Mouse (Mus musculus) bone marrow macrophage, adult 2 months (primary cell): ENCODE data around the gene Clnk.

Source experiments
- CTCF ChIP-seq: IDR thresholded peaks from 2 replicates; pipeline ENCODE4 v1.5.1; 2012; ENCODE audit warnings: low read depth, mild to moderate bottlenecking, low read length, moderate library complexity
- POLR2A ChIP-seq: IDR thresholded peaks from 2 replicates; pipeline ENCODE4 v1.6.1; 2012; ENCODE audit warnings: mild to moderate bottlenecking, low read depth, low read length, borderline replicate concordance

DNA sequence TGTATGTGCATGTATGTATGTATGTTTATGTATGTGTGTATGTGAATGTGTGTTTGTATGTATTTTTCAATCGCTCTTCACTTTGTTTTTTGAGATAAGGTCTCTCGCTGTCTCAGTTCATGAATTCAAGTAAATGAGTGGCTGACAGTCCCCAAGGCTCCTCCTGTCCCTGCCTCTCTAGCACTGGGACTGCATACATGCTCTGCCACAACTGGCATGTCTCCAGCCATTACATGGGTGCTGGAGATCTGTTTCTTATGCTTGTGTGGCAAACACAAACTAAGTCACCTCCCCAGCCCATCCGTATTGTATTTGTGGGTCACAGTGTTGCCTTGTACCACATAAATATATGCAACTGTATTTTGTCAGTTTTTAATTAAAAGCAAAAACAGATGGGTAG is 3.7 kb downstream of the Clnk start:
- TF ChIP-seq CTCF (no peak), POLR2A (no peak)
